Mouse (Mus musculus) olfactory bulb, adult 2 months (tissue): ENCODE results near the gene Tmem150a.

Experiments
- CTCF ChIP-seq: fragments of 200-500 bp; IDR thresholded peaks from 2 replicates; pipeline ENCODE4 v1.5.1; 2012; ENCODE audit warnings: low read depth, mild to moderate bottlenecking, low read length, moderate library complexity; ENCODE audit not compliant: insufficient read depth
- POLR2A ChIP-seq: fragments of 200-500 bp; IDR thresholded peaks from 2 replicates; pipeline ENCODE4 v1.6.1; 2012; ENCODE audit warnings: mild to moderate bottlenecking, low read depth, low read length, moderate library complexity; ENCODE audit not compliant: insufficient read depth

DNA sequence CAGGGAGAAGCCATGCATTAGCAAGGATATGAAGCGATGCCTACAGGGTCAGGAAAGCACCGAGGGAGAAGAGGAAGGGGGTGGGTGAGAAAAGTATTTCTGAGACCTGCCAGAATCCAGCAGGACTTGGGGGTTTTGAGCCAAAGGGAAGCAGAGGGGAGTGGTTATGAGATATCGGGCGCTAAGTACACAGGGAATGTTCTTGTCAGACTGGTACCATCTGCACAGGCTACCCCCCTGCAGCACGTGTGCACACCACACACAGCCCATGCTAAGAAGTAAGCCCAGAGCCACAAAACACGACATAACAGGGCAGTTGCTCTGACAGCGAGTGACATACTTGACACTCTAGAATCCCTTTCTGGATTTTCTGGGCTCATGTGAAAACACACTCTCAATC, 19.0 kb downstream of the Tmem150a start:
- TF ChIP-seq POLR2A (no peak), CTCF (no peak)
